In genomic region chr7:34939952-34940312, GRCm38 (mm10) we compare ENCODE assay signal across 8 mouse cellular contexts. TPM values are rescaled to one million over a fixed set of nuclear protein-coding genes. Genes with fewer than 3 reads are reported as not detected.
A peak's percentile ranks its signal among the peaks of the same experiment; 100 is the strongest.
DNase-seq lines count a peak whose midpoint lies in the region; ATAC-seq and TF ChIP-seq lines count a peak whose summit lies in the region.
"Had no signal": no experiment of that assay in that cellular context is flagged by ENCODE, and none has a peak within 500 bp of the region (broad histone marks: within the 10 kb centered on the region; RNA-seq: fewer than 3 reads in every experiment).

No protein-coding gene starts in this region.

- 0 out of 2 replicates have a peak, but pooled peaks have one; percentile 19 for ATAC-seq in hindbrain, postnatal 0 days
- ATAC-seq in heart, embryonic 11.5 days (replicated peaks; ENCODE audit: insufficient number of reproducible peaks, low FRiP score, low TSS enrichment): no peak

- H3K9ac ChIP-seq in hindbrain, postnatal 0 days (replicated peaks; ENCODE audit: low read length): no peak overlapping the region
- H3K9ac ChIP-seq in heart, embryonic 11.5 days (ENCODE audit: low read depth, low read length): no peak overlapping the region

- no peaks in the 10 kb centered on the region for H3K27me3 ChIP-seq in embryonic facial prominence, embryonic 10.5 days (replicated peaks; ENCODE audit: low read depth, poor library complexity, severe bottlenecking)
- no peaks in the 10 kb centered on the region for H3K27me3 ChIP-seq in forebrain, embryonic 10.5 days (ENCODE audit: poor library complexity, severe bottlenecking)
- H3K27me3 ChIP-seq in hindbrain, postnatal 0 days (ENCODE audit: insufficient read depth, low read length): no peaks in the 10 kb centered on the region
- H3K27me3 ChIP-seq in heart, embryonic 11.5 days (ENCODE audit: control insufficient read depth, insufficient read depth, low read length): no peaks in the 10 kb centered on the region

- peak overlapping the region; percentile 89 for H3K27ac ChIP-seq in embryonic facial prominence, embryonic 10.5 days (replicated peaks)
- peak overlapping the region; percentile 90 for H3K27ac ChIP-seq in forebrain, embryonic 10.5 days
- peak overlapping the region; percentile 36; the same call in 1 of the 2 replicates for H3K27ac ChIP-seq in hindbrain, postnatal 0 days
- no peak overlapping the region for H3K27ac ChIP-seq in heart, embryonic 11.5 days (ENCODE audit: low read depth, low read length)

- H3K4me3 ChIP-seq in embryonic facial prominence, embryonic 10.5 days: no peak overlapping the region
- peak overlapping the region; percentile 20; the same call in 1 of the 2 replicates for H3K4me3 ChIP-seq in forebrain, embryonic 10.5 days
- H3K4me3 ChIP-seq in hindbrain, postnatal 0 days (ENCODE audit: low read length): no peak overlapping the region
- H3K4me3 ChIP-seq in heart, embryonic 11.5 days (ENCODE audit: low read depth, low read length): no peak overlapping the region

- peaks cover 47% of the 10 kb centered on the region for H3K36me3 ChIP-seq in embryonic facial prominence, embryonic 10.5 days (replicated peaks)
- H3K36me3 ChIP-seq in forebrain, embryonic 10.5 days (replicated peaks): peaks cover 44% of the 10 kb centered on the region
- peaks cover 18% of the 10 kb centered on the region for H3K36me3 ChIP-seq in hindbrain, postnatal 0 days (ENCODE audit: insufficient read depth, low read length)
- peaks cover 10% of the 10 kb centered on the region for H3K36me3 ChIP-seq in heart, embryonic 11.5 days (ENCODE audit: control insufficient read depth, insufficient read depth, low read length)

- peaks cover 11% of the 10 kb centered on the region; the same call in 1 of the 2 replicates for H3K9me3 ChIP-seq in embryonic facial prominence, embryonic 10.5 days
- peaks cover 10% of the 10 kb centered on the region for H3K9me3 ChIP-seq in forebrain, embryonic 10.5 days
- H3K9me3 ChIP-seq in hindbrain, postnatal 0 days (ENCODE audit: low read length): no peaks in the 10 kb centered on the region; the same call in 1 of the 2 replicates
- H3K9me3 ChIP-seq in heart, embryonic 11.5 days (replicated peaks; ENCODE audit: control insufficient read depth, low read length): peaks cover 7% of the 10 kb centered on the region
- H3K9me3 ChIP-seq: G1E had no signal

- H3K4me2 ChIP-seq in hindbrain, postnatal 0 days (ENCODE audit: low read depth, low read length): no peak overlapping the region
- no peak overlapping the region for H3K4me2 ChIP-seq in heart, embryonic 11.5 days

- 27% methylated on average over 7 of the region's 7 CpGs for WGBS in embryonic facial prominence, embryonic 10.5 days
- 20% methylated on average over 7 of the region's 7 CpGs for WGBS in forebrain, embryonic 10.5 days
- WGBS in hindbrain, postnatal 0 days: 22% methylated on average over 7 of the region's 7 CpGs
- WGBS in heart, embryonic 11.5 days (ENCODE audit: insufficient replicate concordance): 55% methylated on average over 7 of the region's 7 CpGs

- peaks cover 30% of the 10 kb centered on the region for H3K4me1 ChIP-seq in embryonic facial prominence, embryonic 10.5 days
- H3K4me1 ChIP-seq in forebrain, embryonic 10.5 days: peaks cover 37% of the 10 kb centered on the region
- peaks cover 12% of the 10 kb centered on the region; the same call in 1 of the 2 replicates for H3K4me1 ChIP-seq in hindbrain, postnatal 0 days (ENCODE audit: insufficient read depth, low read length)
- no peaks in the 10 kb centered on the region; the same call in 1 of the 2 replicates for H3K4me1 ChIP-seq in heart, embryonic 11.5 days (ENCODE audit: control insufficient read depth, insufficient read depth, low read length)

- peak; percentile 42 for DNase-seq in embryonic facial prominence, embryonic 10.5 days (ENCODE audit: low spot score)
- peak; percentile 53 for DNase-seq in forebrain, embryonic 10.5 days (ENCODE audit: extremely low spot score, low spot score)
- no peak for DNase-seq in hindbrain, postnatal 0 days (ENCODE audit: low spot score)
- peak; percentile 52 for DNase-seq in neural tube, embryonic 10.5 days (ENCODE audit: extremely low spot score, low spot score)
- no peak for DNase-seq in layer of hippocampus, postnatal 25 days (ENCODE audit: extremely low spot score in 1 of 2, low spot score in 1 of 2)
- DNase-seq in thymus, adult 18-20 months: no peak

- TF ChIP-seq CTCF in hindbrain, postnatal 0 days (IDR thresholded peaks at IDR 0.05; ENCODE audit: low read depth): no peak

RNA-seq across cellular contexts. Expression of gene Pepd, which starts 27.8 kb away (rescaled TPM):
- 77.1 and 79.7 TPM in 2 replicates for polyA plus RNA-seq in embryonic facial prominence, embryonic 10.5 days (2016; fragmentation: Nextera tagmentation; extraction: Ambion mirVana)
- polyA plus RNA-seq in forebrain, embryonic 10.5 days (2016; fragmentation: Nextera tagmentation; extraction: Ambion mirVana): 74.0 and 78.5 TPM in 2 replicates
- 57.9 and 60.0 TPM in 2 replicates for total RNA-seq in hindbrain, postnatal 0 days (2014; rRNA removed)
- polyA plus RNA-seq in hindbrain, postnatal 0 days (2015; fragmentation: Nextera tagmentation; extraction: Ambion mirVana): 61.5 and 64.5 TPM in 2 replicates
- polyA plus RNA-seq in heart, embryonic 11.5 days (2014; fragmentation: Nextera tagmentation; extraction: Ambion mirVana): 53.9 and 54.0 TPM in 2 replicates
- 10 to 100 TPM; 28.1 to 30.4 TPM for total RNA-seq in layer of hippocampus, postnatal 25 days (2021)

Comparison
In these comparisons a context has a peak if more than half of its experiments do, and no peak if none do; other contexts are left out.
1. DNase-seq: peak in embryonic facial prominence, embryonic 10.5 days (single experiment), forebrain, embryonic 10.5 days (single experiment) and neural tube, embryonic 10.5 days (single experiment); none in hindbrain, postnatal 0 days (single experiment), layer of hippocampus, postnatal 25 days (0 of 2) and thymus, adult 18-20 months (0 of 2).